Mouse (Mus musculus) lung, adult 2 months (tissue): ENCODE data around the gene Psmd7.

Experiments
- CTCF ChIP-seq: fragments of 200-500 bp; IDR thresholded peaks from 2 replicates; pipeline ENCODE4 v1.5.1; 2011; ENCODE audit warnings: mild to moderate bottlenecking, low read length, control low read depth; ENCODE audit not compliant: insufficient read depth
- POLR2A ChIP-seq: fragments of 200-500 bp; IDR thresholded peaks from 2 replicates; pipeline ENCODE4 v1.6.1; 2011; ENCODE audit warnings: low read depth, mild to moderate bottlenecking, control low read depth, low read length, borderline replicate concordance; ENCODE audit errors: extremely low read depth

DNA sequence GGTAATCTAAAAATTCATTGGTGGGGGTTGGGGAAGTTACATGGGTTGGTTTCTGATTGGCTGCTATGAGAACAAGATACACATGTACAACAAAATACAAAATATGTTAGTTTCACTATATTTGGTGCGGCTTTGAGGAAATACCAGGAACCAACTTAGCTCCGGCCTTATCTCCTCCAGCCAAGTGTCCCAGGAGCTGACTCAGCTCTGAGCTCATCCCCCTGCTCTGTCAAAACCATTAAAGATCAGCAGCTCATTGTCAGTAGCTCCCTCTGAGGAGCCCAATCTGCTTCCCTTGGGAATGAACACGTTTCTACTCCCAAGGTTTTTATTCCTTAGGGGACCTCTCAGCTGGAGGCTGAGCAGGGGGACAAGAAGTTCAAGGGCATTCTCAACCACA, 32.9 kb upstream of the Psmd7 start:
- TF ChIP-seq POLR2A (no peak), CTCF (no peak)
